Mouse (Mus musculus): Measurements from ENCODE around the gene Kif19a. TPM values are rescaled to one million over a fixed set of nuclear protein-coding genes. Genes with fewer than 3 reads are reported as not detected.

Kif19a gene
- polyA plus RNA-seq, 1 experiment from 2014 or later, result 1.1 TPM

GRCm38 (mm10) chr11:114736111-114736510 lies 29.1 kb upstream of the Kif19a start:
- Histone ChIP-seq H3K4me3 (no peak overlapping the region), H3K27ac (no peak overlapping the region), H3K4me1 (replicated peaks) (peaks cover 23% of the 10 kb centered on the region), H3K27me3 (ENCODE audit: insufficient read depth, poor library complexity, severe bottlenecking) (peaks cover 21% of the 10 kb centered on the region), H3K36me3 (no peaks in the 10 kb centered on the region), H3K9me3 (no peaks in the 10 kb centered on the region)
- 85% methylated on average over 2 of the region's 2 CpGs for WGBS
- DNase-seq (ENCODE audit: low spot score), result no peak

- Histone ChIP-seq H3K27ac (peak overlapping the region; percentile 87), H3K4me3 (peak overlapping the region; percentile 16; the same call in 1 of the 2 replicates), H3K27me3 (ENCODE audit: insufficient read depth, poor library complexity, severe bottlenecking) (peaks cover 21% of the 10 kb centered on the region), H3K9me3 (no peaks in the 10 kb centered on the region), H3K36me3 (no peaks in the 10 kb centered on the region), H3K4me1 (replicated peaks) (peaks cover 33% of the 10 kb centered on the region)
- peak; percentile 63 for DNase-seq (ENCODE audit: low spot score)
- 30% methylated on average over 11 of the region's 11 CpGs for WGBS
Observed at GRCm38 (mm10) chr11:114736913-114737624, 28.1 kb upstream of the Kif19a start.

- H3K27me3 ChIP-seq (ENCODE audit: insufficient read depth, poor library complexity, severe bottlenecking), result peaks cover 37% of the 10 kb centered on the region
- H3K36me3 ChIP-seq, result no peaks in the 10 kb centered on the region
- no peaks in the 10 kb centered on the region for H3K9me3 ChIP-seq
- H3K4me1 ChIP-seq (replicated peaks), result peaks cover 44% of the 10 kb centered on the region
- no peak overlapping the region for H3K4me3 ChIP-seq
- peak overlapping the region; percentile 63 for H3K27ac ChIP-seq
- peak; percentile 52 for DNase-seq (ENCODE audit: low spot score)
- 40% methylated on average over 10 of the region's 10 CpGs for WGBS
Observed at GRCm38 (mm10) chr11:114740598-114740997, 24.6 kb upstream of the Kif19a start.

GRCm38 (mm10) chr11:114741451-114741850 lies 23.7 kb upstream of the Kif19a start:
- DNase-seq (ENCODE audit: low spot score), result peak; percentile 65
- Histone ChIP-seq H3K27ac (peak overlapping the region; percentile 86), H3K4me3 (0 out of 2 replicates have a peak overlapping the region, but pooled peaks have one; percentile 1), H3K27me3 (ENCODE audit: insufficient read depth, poor library complexity, severe bottlenecking) (peaks cover 43% of the 10 kb centered on the region), H3K36me3 (no peaks in the 10 kb centered on the region), H3K9me3 (no peaks in the 10 kb centered on the region), H3K4me1 (replicated peaks) (peaks cover 44% of the 10 kb centered on the region)
- 20% methylated on average over 6 of the region's 6 CpGs for WGBS

GRCm38 (mm10) chr11:114745134-114745533 lies 20.1 kb upstream of the Kif19a start:
- Histone ChIP-seq H3K9me3 (no peaks in the 10 kb centered on the region), H3K4me1 (replicated peaks) (peaks cover 30% of the 10 kb centered on the region), H3K36me3 (no peaks in the 10 kb centered on the region), H3K27me3 (ENCODE audit: insufficient read depth, poor library complexity, severe bottlenecking) (peaks cover 32% of the 10 kb centered on the region), H3K4me3 (no peak overlapping the region), H3K27ac (peak overlapping the region; percentile 76)
- 1% methylated on average over 12 of the region's 12 CpGs for WGBS
- peak; percentile 93 for DNase-seq (ENCODE audit: low spot score)

- WGBS, result 87% methylated on average over 12 of the region's 12 CpGs
- no peaks in the 10 kb centered on the region for H3K36me3 ChIP-seq
Observed at GRCm38 (mm10) chr11:114747564-114748138, 17.5 kb upstream of the Kif19a start.

GRCm38 (mm10) chr11:114769911-114770310 lies 4.7 kb downstream of the Kif19a start:
- WGBS, result 38% methylated on average over 6 of the region's 6 CpGs
- Histone ChIP-seq H3K4me3 (no peak overlapping the region), H3K27me3 (ENCODE audit: insufficient read depth, poor library complexity, severe bottlenecking) (peaks cover 38% of the 10 kb centered on the region), H3K36me3 (no peaks in the 10 kb centered on the region), H3K27ac (peak overlapping the region; percentile 73), H3K4me1 (replicated peaks) (peaks cover 65% of the 10 kb centered on the region), H3K9me3 (no peaks in the 10 kb centered on the region)
- no peak for DNase-seq (ENCODE audit: low spot score)

More at GRCm38 (mm10) chr11:114747564-114748138, 17.5 kb upstream of the Kif19a start:
- H3K9me3 ChIP-seq, result no peaks in the 10 kb centered on the region
- no peak for DNase-seq (ENCODE audit: low spot score)
- peaks cover 30% of the 10 kb centered on the region for H3K27me3 ChIP-seq (ENCODE audit: insufficient read depth, poor library complexity, severe bottlenecking)
- H3K4me3 ChIP-seq, result no peak overlapping the region
- H3K4me1 ChIP-seq (replicated peaks), result peaks cover 9% of the 10 kb centered on the region
- H3K27ac ChIP-seq, result no peak overlapping the region

- no peak overlapping the region for H3K4me3 ChIP-seq
- no peak for DNase-seq (ENCODE audit: low spot score)
- H3K27ac ChIP-seq, result no peak overlapping the region; the same call in 1 of the 2 replicates
- H3K36me3 ChIP-seq, result no peaks in the 10 kb centered on the region
- H3K27me3 ChIP-seq (ENCODE audit: insufficient read depth, poor library complexity, severe bottlenecking), result peaks cover 18% of the 10 kb centered on the region
- WGBS, result 83% methylated on average over 2 of the region's 2 CpGs
- no peaks in the 10 kb centered on the region for H3K9me3 ChIP-seq
- peaks cover 65% of the 10 kb centered on the region for H3K4me1 ChIP-seq (replicated peaks)
Observed at GRCm38 (mm10) chr11:114771896-114772295, 6.7 kb downstream of the Kif19a start.

- Histone ChIP-seq H3K9me3 (no peaks in the 10 kb centered on the region), H3K27me3 (ENCODE audit: insufficient read depth, poor library complexity, severe bottlenecking) (peaks cover 48% of the 10 kb centered on the region), H3K36me3 (no peaks in the 10 kb centered on the region), H3K4me3 (no peak overlapping the region), H3K4me1 (replicated peaks) (peaks cover 65% of the 10 kb centered on the region), H3K27ac (peak overlapping the region; percentile 68)
- peak; percentile 56 for DNase-seq (ENCODE audit: low spot score)
- WGBS, result 37% methylated on average over 9 of the region's 9 CpGs
Observed at GRCm38 (mm10) chr11:114780076-114780475, 14.9 kb downstream of the Kif19a start.

GRCm38 (mm10) chr11:114785892-114786291 lies 20.7 kb downstream of the Kif19a start:
- 50% methylated on average over 10 of the region's 10 CpGs for WGBS
- H3K4me3 ChIP-seq, result peak overlapping the region; percentile 46
- peaks cover 1% of the 10 kb centered on the region; the same call in 1 of the 2 replicates for H3K36me3 ChIP-seq
- peaks cover 92% of the 10 kb centered on the region for H3K27me3 ChIP-seq (ENCODE audit: insufficient read depth, poor library complexity, severe bottlenecking)
- DNase-seq (ENCODE audit: low spot score), result no peak
- peak overlapping the region; percentile 73 for H3K27ac ChIP-seq
- H3K4me1 ChIP-seq (replicated peaks), result peaks cover 54% of the 10 kb centered on the region
- no peaks in the 10 kb centered on the region for H3K9me3 ChIP-seq

- WGBS, result 2% methylated on average over 43 of the region's 43 CpGs
- Histone ChIP-seq H3K27me3 (ENCODE audit: insufficient read depth, poor library complexity, severe bottlenecking) (peaks cover 92% of the 10 kb centered on the region), H3K36me3 (peaks cover 6% of the 10 kb centered on the region), H3K27ac (peak overlapping the region; percentile 73), H3K9me3 (no peaks in the 10 kb centered on the region), H3K4me1 (replicated peaks) (peaks cover 54% of the 10 kb centered on the region), H3K4me3 (peak overlapping the region; percentile 46)
- peak; percentile 49 for DNase-seq (ENCODE audit: low spot score)
Observed at GRCm38 (mm10) chr11:114786326-114786725, 21.1 kb downstream of the Kif19a start.

GRCm38 (mm10) chr11:114787611-114788010 lies 22.4 kb downstream of the Kif19a start:
- DNase-seq (ENCODE audit: low spot score), result no peak
- peaks cover 62% of the 10 kb centered on the region for H3K4me1 ChIP-seq (replicated peaks)
- H3K27ac ChIP-seq, result no peak overlapping the region
- 84% methylated on average over 3 of the region's 3 CpGs for WGBS
- no peaks in the 10 kb centered on the region for H3K9me3 ChIP-seq
- H3K36me3 ChIP-seq, result peaks cover 12% of the 10 kb centered on the region
- peaks cover 98% of the 10 kb centered on the region for H3K27me3 ChIP-seq (ENCODE audit: insufficient read depth, poor library complexity, severe bottlenecking)
- no peak overlapping the region for H3K4me3 ChIP-seq

- Histone ChIP-seq H3K4me3 (peak overlapping the region; percentile 33), H3K27me3 (ENCODE audit: insufficient read depth, poor library complexity, severe bottlenecking) (peaks cover 100% of the 10 kb centered on the region), H3K4me1 (replicated peaks) (peaks cover 73% of the 10 kb centered on the region)
Observed at GRCm38 (mm10) chr11:114789061-114789714, 24.0 kb downstream of the Kif19a start.

More at GRCm38 (mm10) chr11:114789061-114789714, 24.0 kb downstream of the Kif19a start:
- DNase-seq (ENCODE audit: low spot score), result peak; percentile 90
- 11% methylated on average over 30 of the region's 30 CpGs for WGBS
- H3K27ac ChIP-seq, result peak overlapping the region; percentile 46; the same call in 1 of the 2 replicates
- no peaks in the 10 kb centered on the region for H3K9me3 ChIP-seq
- H3K36me3 ChIP-seq, result peaks cover 12% of the 10 kb centered on the region

All from hindbrain, embryonic 10.5 days (tissue).